Mouse (Mus musculus): Measurements from ENCODE around the gene Nagpa.

Nagpa gene

DNA sequence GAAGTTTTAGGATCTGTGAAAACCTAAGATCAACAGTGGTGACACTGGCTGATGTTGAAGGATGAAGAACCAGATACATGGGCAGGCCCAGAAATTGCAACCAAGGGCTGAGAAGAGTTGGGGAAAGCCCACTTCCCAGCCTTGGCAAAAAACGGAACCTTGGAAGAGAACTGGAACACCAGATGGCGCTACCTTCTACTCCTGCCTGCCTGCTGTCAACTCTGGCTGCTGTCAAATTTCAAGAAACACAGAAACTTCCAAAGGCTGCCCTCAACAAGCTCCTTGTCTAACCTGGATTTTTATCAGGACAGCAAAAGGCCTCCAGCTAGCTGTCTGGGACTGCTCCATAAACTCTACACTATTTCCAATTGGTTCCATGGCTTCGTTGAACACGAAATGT, 1.1 kb downstream of the Nagpa start:
- peak; percentile 78 for DNase-seq (ENCODE audit: low read depth, low spot score)

DNA sequence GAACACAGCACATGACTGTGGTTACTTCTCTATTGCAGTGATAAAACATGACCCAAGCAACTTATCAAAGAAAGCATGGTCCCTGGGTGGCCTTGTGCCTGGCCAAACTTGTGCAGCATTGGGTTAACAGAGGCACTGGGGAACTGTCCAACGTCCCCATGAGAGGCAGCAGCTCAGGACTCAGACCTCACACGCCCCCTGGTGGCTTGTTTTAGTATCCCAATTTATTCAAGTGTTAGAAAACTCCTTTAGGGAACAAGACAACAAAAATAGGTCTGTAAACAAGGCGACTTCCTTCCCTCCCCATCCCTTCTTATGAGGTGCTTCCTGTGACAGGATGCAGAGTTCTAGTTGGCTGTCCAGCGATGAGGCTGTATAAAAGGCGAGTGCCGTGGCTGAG, 8.7 kb downstream of the Nagpa start:
- peak; percentile 72 for DNase-seq (ENCODE audit: low read depth, low spot score)

DNA sequence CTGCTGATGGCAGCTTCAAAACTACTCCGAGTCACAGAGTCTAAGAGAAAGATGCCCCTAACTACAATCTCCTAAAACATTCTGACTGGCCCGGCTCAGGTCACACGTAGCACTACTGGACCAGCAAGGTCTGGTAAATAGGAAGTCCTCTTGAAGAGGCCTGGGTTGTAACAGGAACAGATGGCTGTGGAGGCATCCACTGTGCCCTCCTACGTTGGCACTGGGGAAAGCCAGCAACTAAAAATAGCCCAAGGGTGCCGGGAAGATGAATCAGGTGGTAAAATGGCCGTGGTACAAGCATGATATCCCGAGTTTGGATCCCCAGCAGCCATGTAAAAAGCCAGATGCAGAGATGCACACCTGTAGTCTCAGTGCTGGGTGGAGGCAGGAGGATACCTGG, 17.6 kb downstream of the Nagpa start:
- DNase-seq (ENCODE audit: low read depth, low spot score): peak; percentile 91

DNA sequence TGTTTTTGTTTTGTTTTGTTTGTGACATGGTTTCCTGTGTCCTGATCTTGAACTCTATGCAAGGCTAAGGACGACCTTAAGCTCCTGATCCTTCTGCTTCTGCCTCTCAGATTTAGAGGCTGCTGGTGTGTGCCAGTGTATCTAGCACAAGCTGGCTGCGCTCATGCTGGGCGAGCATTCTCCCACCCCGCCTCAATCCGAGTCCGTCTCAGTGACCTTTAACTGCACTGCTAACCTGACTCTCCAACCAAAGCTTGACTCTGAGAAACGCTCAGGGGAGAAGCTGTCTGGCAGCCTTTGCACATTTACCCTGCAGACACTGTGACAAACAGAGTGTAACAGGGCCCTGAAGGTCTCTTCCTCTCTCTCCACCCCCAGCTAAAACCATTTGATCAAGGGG, 18.1 kb downstream of the Nagpa start:
- no peak for DNase-seq (ENCODE audit: low read depth, low spot score)

DNA sequence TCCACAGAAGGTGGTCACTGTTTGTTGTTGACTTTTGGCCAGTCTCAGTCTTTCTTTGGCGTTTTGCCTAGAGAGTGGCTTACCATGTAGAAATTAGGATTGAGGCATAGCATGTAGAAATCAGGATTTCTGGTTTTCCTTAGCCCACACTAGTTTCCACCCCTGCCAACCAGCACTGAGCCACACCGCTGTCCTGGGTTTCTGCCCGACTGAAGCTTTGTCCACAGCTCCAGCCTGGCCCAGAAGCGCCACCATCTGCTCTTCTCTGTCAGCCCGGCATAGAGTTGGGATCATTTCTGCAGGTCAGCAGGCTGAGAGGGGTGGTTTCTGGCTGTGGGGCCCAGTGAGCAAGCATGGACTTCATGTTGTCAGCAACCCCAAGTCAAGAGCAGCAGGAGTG, 18.9 kb downstream of the Nagpa start:
- DNase-seq (ENCODE audit: low read depth, low spot score): peak; percentile 59

DNA sequence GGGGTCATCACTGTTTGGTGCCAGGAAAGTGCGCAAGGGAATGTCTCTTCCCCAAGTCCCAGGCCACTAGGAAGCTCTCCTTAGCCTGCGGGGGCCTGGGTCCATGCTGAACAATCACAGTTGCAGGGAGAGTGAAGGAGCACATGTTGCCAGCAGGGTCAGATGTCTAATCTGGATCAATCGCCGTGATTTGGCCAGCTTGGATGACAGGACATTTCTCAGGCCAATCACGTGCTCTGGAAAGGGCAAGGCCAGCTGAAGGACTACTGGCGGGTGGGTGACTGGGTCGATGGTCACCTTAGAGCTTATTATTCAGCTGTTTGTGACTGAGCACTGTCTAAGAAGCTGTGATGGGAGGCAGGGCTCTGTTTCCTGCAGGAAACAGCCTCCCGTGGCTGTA, 19.7 kb downstream of the Nagpa start:
- DNase-seq (ENCODE audit: low read depth, low spot score): no peak

DNA sequence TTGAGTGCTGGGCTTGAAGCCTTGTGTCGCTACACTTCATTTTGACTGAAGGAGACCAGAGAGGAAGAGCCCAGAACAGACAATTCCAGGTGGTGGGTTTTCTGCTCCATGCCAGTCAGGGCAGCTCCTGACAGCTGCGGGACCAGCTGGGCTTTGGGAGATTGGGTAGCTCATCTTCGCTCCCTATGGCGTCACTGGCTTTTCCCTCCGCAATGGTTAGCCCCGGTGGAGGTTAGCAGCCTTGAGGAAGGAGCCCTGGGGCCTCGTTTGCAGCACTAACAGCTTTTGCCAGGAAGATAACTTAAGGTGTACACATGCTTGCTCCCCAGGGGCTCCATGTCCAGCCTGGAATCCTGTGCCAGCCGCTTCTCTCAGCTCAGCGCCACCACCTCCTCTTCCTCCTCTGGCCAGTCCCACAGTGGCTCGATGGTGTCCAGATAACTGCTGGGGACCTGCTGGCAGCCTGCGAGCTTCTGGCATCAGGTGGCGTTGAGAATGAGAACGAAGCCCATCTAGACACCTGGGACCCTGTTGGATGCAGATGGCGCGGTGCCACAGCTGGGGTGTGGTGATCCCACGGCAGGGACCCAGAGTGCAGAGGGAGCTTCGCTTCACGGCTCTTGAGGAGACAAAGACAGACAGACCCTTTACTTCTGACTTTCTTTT, 20.4 kb downstream of the Nagpa start:
- no peak for DNase-seq (ENCODE audit: low read depth, low spot score)

DNA sequence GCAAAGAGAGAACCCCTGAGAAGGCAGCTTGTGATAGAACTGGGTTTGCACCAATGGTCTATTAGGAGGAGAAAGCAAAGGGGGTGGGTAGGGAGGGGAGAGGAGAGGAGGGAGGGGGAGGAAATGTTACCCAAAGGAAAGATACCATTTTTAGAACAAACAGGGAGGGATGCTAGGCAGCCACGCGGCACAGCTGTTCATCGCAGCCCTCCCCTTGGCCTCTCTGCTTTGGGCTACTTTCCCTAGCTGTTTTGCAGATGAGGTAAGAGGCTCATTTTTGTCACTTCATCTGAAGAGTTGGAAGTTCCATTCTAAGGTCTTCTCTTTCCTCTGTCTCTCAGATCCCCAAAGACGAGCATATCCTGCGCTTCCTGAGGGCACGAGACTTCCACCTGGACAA, 31.2 kb downstream of the Nagpa start:
- DNase-seq (ENCODE audit: low read depth, low spot score): peak; percentile 36

DNA sequence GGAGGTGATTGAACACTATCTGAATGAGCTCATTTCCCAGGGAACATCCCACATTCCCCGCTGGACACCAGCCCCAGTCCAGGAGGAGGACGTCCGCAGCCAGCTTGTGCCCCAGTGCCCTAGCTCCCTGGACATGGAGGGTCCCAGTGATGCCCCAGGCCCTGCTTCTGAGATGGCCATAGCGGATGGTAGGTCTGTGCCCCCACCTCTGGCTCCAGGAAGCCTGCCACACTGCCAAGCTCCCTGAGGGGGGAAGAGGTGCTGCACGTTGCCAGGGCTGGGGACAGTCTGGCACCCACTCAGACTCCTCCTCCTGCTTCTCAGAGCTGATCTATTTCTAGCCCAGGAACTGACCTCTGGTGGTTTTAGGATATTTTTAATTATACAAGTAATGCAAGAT, 35.0 kb downstream of the Nagpa start:
- DNase-seq (ENCODE audit: low read depth, low spot score): no peak

DNA sequence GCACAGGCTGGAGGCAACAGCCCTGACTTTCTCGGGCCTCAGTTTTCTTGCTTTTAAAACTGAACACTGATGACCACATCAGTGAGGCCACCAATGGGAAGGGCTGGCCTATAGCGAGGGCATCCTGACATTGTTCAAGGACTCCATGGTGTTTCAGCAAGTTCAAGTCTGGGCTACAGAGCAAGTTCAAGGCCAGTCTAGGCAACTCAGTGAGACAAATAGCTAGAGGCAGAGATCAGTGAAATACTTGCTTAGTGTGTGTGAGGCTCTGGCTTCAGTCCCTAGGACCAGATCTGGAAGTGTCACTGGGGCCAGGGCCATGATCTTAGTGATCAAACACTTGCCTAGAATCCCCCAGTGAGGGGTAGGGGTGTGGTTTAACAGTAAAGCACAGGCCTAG, 35.8 kb downstream of the Nagpa start:
- DNase-seq (ENCODE audit: low read depth, low spot score): no peak

DNA sequence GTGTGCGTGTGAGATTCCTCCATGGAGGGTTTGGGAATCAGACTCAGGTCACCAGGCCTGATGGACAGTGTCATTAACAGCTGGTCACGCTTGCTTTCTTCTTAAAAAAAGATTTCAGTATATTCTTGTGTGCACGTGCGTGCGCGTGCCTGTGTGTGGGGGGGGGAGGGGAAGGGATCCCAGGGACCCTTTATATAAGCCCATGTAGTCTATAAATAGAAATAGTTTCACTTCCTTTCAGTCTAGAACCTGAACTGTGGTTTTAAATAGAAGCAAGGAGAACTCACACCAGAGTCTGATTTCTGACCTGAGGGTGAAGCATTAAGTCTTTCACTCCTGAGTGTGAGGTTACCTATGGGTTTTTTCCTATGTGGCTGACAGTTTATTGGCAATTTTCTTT, 39.5 kb downstream of the Nagpa start:
- no peak for DNase-seq (ENCODE audit: low read depth, low spot score)

DNA sequence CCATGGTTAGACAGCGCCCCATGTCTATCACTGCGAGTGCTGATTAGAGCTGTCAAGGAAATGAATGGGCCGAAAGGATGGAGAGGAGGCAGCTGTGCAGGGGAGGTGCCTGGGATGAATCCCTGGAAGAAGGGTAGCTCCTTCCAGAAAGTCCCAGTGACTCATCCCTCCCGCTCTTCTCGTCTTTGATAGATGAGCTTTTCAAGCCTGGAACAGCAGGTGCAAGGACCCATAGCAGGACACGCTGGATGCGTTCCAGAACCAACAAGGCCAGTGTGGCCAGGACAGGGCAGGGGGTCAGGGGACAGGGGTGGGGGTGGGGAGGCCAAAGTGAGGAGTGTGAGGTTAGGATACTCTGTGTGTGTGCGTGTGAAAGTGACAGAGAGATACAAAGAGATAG, 44.6 kb downstream of the Nagpa start:
- DNase-seq (ENCODE audit: low read depth, low spot score): peak; percentile 79

DNA sequence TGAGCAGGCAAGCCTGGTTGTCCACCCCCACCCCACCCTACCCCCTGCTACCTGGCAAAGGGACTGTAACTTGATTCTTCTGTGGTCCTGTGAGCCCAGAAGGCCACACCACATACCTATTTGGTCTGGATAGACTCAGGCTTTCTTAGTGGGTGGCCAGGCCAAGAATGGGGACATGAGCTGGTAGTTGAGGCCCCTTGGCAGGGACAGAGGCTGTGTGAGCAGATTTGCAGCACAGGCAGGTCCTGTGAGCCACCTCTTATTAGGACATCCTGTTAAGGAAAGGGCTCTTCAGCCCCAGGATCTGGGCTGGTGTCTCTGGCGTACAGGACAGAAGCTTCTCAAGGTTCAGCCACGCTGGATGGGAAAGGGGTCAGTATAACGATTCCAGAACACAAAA, 46.7 kb downstream of the Nagpa start:
- no peak for DNase-seq (ENCODE audit: low read depth, low spot score)

DNA sequence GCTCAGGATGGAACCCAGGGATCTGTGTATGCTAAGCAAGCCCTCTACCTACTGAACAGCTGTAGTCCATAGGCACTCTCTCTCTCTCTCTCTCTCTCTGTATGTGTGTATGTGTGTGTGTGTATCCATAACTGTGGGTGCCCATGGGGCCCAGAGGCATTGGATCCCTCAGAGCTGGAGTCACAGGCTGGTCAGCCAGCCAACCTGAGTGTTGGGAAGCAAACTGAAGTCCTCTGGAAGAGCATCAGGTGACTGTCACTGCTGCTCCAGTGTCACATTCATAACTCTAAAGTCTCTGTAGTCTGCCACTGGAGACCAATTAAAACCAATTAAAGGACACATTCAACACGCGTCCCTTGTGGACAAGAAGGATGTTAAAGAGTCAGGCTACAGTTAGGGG, 47.3 kb downstream of the Nagpa start:
- no peak for DNase-seq (ENCODE audit: low read depth, low spot score)

DNA sequence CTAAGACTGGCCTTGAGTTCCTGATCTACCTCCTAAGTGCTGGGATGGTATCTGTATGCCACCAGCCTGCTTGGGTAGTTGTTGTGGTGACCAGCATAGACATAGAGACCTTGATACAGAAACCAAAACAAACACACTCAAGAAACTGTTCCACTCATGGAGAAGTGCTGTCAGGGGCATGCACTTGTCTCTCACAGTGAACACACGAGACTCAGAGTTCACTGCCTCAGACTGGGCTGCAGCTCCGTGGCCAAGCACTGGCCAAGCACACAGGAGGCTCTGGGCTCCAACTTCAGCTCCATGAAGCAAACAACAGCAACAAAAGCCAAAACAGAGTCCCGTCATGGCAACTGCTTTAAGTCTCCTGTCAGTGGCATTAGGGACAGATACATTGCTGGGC, 48.8 kb downstream of the Nagpa start:
- no peak for DNase-seq (ENCODE audit: low read depth, low spot score)

DNA sequence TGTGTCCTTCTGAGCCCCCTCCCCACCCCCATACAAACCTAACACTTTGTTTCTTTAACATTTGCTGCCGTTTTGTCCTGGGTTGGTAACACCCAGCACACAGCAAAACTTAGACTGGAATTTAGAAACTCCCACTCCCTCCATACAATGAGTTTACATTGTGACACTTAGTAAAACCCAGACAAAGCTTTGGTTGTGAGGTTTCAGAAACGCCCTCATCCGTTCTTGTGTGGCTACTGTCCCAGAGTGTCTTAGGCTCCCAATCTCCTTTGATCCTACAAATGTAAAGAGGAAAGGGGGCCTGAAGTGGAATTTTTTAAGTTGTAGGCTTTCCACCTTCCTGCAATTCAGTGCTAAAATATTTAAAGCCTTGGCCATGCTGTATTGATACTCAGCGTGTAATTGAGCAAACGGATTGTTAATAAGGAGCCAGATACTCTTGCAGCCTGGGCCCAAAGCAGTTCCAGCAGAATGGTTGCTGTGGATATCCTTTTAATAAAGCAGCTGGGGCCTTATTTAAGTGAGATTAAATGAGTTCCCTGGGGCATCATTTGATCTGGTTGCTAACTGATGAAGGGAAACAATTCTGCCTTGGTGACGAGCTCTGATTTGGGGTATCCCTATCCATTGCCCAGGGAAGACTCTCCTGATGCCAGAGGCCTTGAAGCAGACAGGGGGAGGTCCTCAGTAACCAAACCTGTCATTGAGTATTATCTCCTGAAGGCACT, 50.3 kb downstream of the Nagpa start:
- DNase-seq (ENCODE audit: low read depth, low spot score): no peak

DNA sequence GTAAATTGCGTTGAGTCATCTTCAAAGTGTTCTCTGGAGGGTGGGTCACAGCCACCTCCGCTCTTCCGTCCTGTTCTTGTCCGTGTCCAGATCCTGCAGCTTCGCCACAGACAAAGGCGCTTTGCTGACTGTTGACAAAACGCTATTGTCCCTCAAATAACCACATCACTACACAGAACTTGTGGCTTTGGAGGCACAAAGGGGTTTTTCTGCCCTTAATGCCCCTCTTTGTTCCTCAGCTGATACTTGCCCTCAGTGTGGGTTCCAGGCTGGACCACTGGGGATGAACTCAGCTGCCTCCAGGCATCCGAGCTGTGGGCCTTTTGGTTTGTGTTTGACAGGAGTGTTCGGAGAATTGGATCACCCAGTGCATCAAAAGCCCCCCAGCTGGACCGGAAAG, 53.3 kb downstream of the Nagpa start:
- peak; percentile 93 for DNase-seq (ENCODE audit: low read depth, low spot score)

DNA sequence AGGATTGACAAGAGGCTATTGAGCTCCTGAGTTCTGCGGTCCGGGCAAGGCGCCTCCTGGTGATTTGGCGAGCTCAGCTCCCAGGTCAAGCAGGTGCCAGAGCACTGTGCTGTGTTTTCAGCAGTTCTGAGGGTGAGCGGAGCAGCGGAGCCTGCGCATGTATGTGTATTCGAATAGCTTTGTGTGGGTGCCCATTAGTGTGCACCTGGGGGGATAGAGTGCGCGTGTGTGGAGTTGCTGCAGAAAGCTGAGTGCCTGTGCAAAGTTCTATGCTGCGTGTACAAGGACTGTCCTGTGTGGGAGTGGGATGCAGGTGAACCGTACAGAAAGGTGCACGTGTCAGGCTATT, 56.8 kb downstream of the Nagpa start, which contains the start of gene Sec14l5:
TSS of gene Sec14l5 (plus strand) at position 73 of the 349 bp plus-strand sequence.
- DNase-seq (ENCODE audit: low read depth, low spot score): no peak

DNA sequence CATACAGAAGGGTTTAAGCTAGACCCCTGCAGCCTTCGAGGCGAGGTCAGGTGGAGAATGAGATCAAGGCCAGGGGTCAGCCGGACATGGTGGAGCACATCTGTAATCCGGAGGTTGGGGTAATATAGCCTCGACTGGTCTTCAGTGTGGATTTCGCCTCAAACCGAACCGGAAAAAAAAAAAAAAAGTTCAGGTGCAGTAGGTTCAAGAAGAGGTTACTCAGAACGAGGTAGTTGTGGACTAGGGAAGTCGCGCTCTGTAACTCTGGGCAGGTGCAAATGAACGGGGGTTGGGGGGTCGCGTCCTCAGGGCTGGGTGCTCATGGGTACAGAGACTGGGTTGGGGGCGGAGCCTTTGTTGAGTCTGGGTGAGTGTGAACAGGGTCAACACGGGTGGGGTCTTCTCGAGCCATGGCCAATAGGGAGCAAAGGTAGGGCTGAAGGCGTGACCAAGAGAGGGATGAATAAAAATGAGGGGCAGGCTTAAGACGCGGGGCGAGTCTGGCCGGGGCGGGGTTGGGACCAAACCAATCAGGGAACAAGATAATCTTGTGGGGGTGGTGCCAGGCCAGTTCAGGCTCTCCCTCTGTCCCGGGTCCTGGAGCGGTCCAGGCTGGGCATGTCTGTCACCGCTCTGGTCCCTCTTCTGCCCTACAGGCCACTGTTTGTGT, 57.3 kb downstream of the Nagpa start:
- peak; percentile 88 for DNase-seq (ENCODE audit: low read depth, low spot score)

DNA sequence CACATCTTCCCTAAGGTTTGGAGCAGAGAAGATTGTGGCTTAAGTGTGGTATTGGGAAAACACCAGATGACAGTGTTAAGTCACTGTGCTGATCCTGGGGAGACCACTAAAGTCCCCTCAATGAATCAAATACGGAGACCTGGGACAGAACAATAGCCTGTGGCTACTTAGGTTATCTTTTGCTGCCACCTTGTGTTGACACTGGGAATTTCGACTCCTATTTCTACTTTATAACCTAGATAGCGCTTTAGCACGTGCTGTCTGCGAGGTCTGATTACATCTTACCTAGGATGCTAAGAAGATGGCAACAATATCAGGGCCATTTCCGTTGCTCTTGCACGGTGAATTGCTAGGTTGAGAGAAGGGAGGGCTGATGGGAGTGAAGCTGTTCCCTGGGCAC, 58.2 kb downstream of the Nagpa start:
- DNase-seq (ENCODE audit: low read depth, low spot score): peak; percentile 91

Data from brain, adult 2 months (tissue).